Comparison of ENCODE assay signal across 9 mouse cellular contexts in the genomic region with DNA sequence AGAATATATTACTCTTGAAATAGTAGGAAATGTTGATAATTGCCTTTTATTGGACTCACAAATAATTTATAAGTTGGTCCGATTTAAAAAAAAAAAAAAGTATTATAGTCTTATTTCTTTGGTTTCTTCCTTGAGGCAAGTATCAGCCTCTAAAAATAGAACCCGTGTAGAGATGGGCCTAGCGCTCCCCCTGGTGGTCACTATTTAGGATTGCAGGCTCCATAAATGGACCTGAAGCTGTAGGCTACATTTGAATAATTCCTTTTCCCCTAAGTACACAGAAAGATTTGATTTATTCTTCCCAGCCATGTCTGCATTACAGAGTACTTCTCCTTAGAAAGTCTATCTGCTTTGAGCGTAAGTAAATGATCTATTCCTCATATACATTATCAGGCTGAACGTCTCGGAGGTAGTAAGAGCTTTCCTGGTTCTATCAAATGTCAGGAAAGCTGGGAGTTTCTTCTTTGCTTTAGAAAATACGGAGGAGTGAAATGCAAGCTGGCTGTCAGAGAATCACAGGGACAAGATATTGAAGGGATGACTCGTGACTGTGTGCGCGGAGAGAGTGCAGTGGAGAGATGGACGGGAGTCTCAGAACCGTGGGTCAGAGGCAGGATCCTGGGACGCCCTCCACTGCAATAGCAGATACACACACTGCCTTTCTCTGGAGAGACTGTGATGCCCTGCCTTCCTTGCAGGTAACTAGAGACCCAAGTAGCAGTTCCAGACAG. TPM values are rescaled to one million over a fixed set of nuclear protein-coding genes. Genes with fewer than 3 reads are reported as not detected.
DNase-seq lines count a peak whose midpoint lies in the region; ATAC-seq and TF ChIP-seq lines count a peak whose summit lies in the region.
"Had no signal": no experiment of that assay in that cellular context is flagged by ENCODE, and none has a peak within 500 bp of the region (broad histone marks: within the 10 kb centered on the region; RNA-seq: fewer than 3 reads in every experiment).

No protein-coding gene starts in this region.

- no peaks in the 10 kb centered on the region for H3K36me3 ChIP-seq in thymus, adult 2 months (ENCODE audit: control insufficient read depth, insufficient read depth, low read length)
- H3K36me3 ChIP-seq in neural tube, embryonic 11.5 days (ENCODE audit: control insufficient read depth, insufficient read depth, low read length) = no peaks in the 10 kb centered on the region

- H3K4me3 ChIP-seq in thymus, adult 2 months (ENCODE audit: control insufficient read depth, insufficient read depth, low read length) = no peak overlapping the region
- no peak overlapping the region for H3K4me3 ChIP-seq in neural tube, embryonic 11.5 days (ENCODE audit: low read depth, low read length)

- no peak for ATAC-seq in neural tube, embryonic 11.5 days (ENCODE audit: insufficient read depth, low FRiP score, low TSS enrichment)

- 61% methylated on average over 13 of the region's 13 CpGs for WGBS in thymus, adult 2 months
- WGBS in neural tube, embryonic 11.5 days = 58% methylated on average over 13 of the region's 13 CpGs

- intact Hi-C loops in left cerebral cortex, postnatal 10 days (cut with DNase I) = loop anchor here (5.0 kb wide), 2 partner anchors 242 to 527 kb away; no protein-coding TSS in a partner anchor

- no peaks in the 10 kb centered on the region for H3K4me1 ChIP-seq in thymus, adult 2 months (replicated peaks; ENCODE audit: control insufficient read depth, insufficient read depth, low read length)
- no peaks in the 10 kb centered on the region for H3K4me1 ChIP-seq in neural tube, embryonic 11.5 days (ENCODE audit: control insufficient read depth, insufficient read depth, low read length)

- H3K9me3 ChIP-seq in neural tube, embryonic 11.5 days (ENCODE audit: control insufficient read depth, low read length) = no peaks in the 10 kb centered on the region

- no peak overlapping the region for H3K4me2 ChIP-seq in neural tube, embryonic 11.5 days (ENCODE audit: low read depth)

- no peak overlapping the region for H3K27ac ChIP-seq in thymus, adult 2 months (ENCODE audit: control insufficient read depth, insufficient read depth, low read length)
- H3K27ac ChIP-seq in neural tube, embryonic 11.5 days (ENCODE audit: low read depth, low read length) = no peak overlapping the region

- no peak for TF ChIP-seq CTCF in thymus, adult 2 months (IDR thresholded peaks at IDR 0.05; ENCODE audit: borderline replicate concordance, control insufficient read depth, extremely low read depth, insufficient read depth, low read length, poor library complexity)

- TF ChIP-seq POLR2A in thymus, adult 2 months (IDR thresholded peaks at IDR 0.05; ENCODE audit: control insufficient read depth, extremely low read depth, insufficient read depth, low read length, poor library complexity) = no peak

- H3K27me3 ChIP-seq in thymus, adult 2 months (ENCODE audit: control insufficient read depth, insufficient read depth, low read length) = no peaks in the 10 kb centered on the region
- H3K27me3 ChIP-seq in neural tube, embryonic 11.5 days (ENCODE audit: control insufficient read depth, insufficient read depth, low read length) = no peaks in the 10 kb centered on the region

- no peak overlapping the region for H3K9ac ChIP-seq in neural tube, embryonic 11.5 days (ENCODE audit: low read length)

- peak; percentile 14 for DNase-seq in thymus, adult 2 months
- DNase-seq in thymus, adult 18-20 months = no peak
- DNase-seq in adrenal gland, postnatal 14 days = peak; percentile 74
- DNase-seq in embryo, embryonic 9.5 days (ENCODE audit: extremely low spot score) = peak; percentile 43
- DNase-seq in heart, postnatal 4 days = peak; percentile 56
- peak; percentile 36 to 68 for DNase-seq in left cerebral cortex, postnatal 10 days (ENCODE audit: extremely low spot score in 1 of 2, low spot score in 2 of 2)
- peak; percentile 54 for DNase-seq in neural tube, embryonic 11.5 days (ENCODE audit: low spot score)
- no peak for DNase-seq in spleen, postnatal 4 days (ENCODE audit: low spot score in 2 of 2)

RNA-seq across cellular contexts. Expression of gene C8a, which starts 18.0 kb away (rescaled TPM):
- polyA plus RNA-seq in thymus, adult 2 months (2012; rRNA removed) = 0.09 TPM in 1 of 2 replicates, not detected in the other
- 0.64 and 20.3 TPM in 2 replicates for total RNA-seq in adrenal gland, postnatal 14 days (2021)
- total RNA-seq in heart, postnatal 4 days (2021) = not detected
- under 1 TPM; 0.10 to 0.17 TPM for total RNA-seq in left cerebral cortex, postnatal 10 days (2021)
- 0.11 TPM in 1 of 2 replicates, not detected in the other for polyA plus RNA-seq in neural tube, embryonic 11.5 days (2014; fragmentation: Nextera tagmentation; extraction: Ambion mirVana)

RNA-seq across cellular contexts. Expression of gene Fyb2, which starts 19.1 kb away (rescaled TPM):
- 0.54 and 0.70 TPM in 2 replicates for polyA plus RNA-seq in thymus, adult 2 months (2012; rRNA removed)
- 0.19 and 0.41 TPM in 2 replicates for total RNA-seq in adrenal gland, postnatal 14 days (2021)
- not detected for total RNA-seq in heart, postnatal 4 days (2021)
- total RNA-seq in left cerebral cortex, postnatal 10 days (2021) = 1 to 10 TPM; 1.8 to 2.1 TPM
- 0.09 TPM in 1 of 2 replicates, not detected in the other for polyA plus RNA-seq in neural tube, embryonic 11.5 days (2014; fragmentation: Nextera tagmentation; extraction: Ambion mirVana)

RNA-seq across cellular contexts. Expression of gene Gm17662, which starts 37.0 kb away (rescaled TPM):
- polyA plus RNA-seq in thymus, adult 2 months (2012; rRNA removed) = not detected in 2 replicates
- not detected in 2 replicates for total RNA-seq in adrenal gland, postnatal 14 days (2021)
- not detected for total RNA-seq in heart, postnatal 4 days (2021)
- total RNA-seq in left cerebral cortex, postnatal 10 days (2021) = not detected
- polyA plus RNA-seq in neural tube, embryonic 11.5 days (2014; fragmentation: Nextera tagmentation; extraction: Ambion mirVana) = not detected in 2 replicates
- total RNA-seq: left cerebral cortex, adult 8-10 months had no signal

Comparison
In these comparisons a context has a peak if more than half of its experiments do, and no peak if none do; other contexts are left out.
1. DNase-seq: peak in thymus, adult 2 months (single experiment), adrenal gland, postnatal 14 days (single experiment), embryo, embryonic 9.5 days (single experiment), heart, postnatal 4 days (single experiment), left cerebral cortex, postnatal 10 days (2 of 2) and neural tube, embryonic 11.5 days (single experiment); none in thymus, adult 18-20 months (0 of 2) and spleen, postnatal 4 days (0 of 2).